Mouse (Mus musculus): ENCODE results near the gene Gm17416.

GRCm38 (mm10) chr2:152569881-152570280 lies 743 bp downstream of the Gm17416 start:
- TF ChIP-seq NRF1 (IDR thresholded peaks at IDR 0.05; ENCODE audit: insufficient read depth, low read depth, low read length, poor library complexity, severe bottlenecking) = no peak
- no peak for TF ChIP-seq RCOR1 (IDR thresholded peaks at IDR 0.05; ENCODE audit: low read depth, low read length)
- TF ChIP-seq CTCF (IDR thresholded peaks at IDR 0.05 in 2 of 3, conservative IDR thresholded peaks at IDR 0.05 in 1 of 3; ENCODE audit: control insufficient read depth in 1 of 3, insufficient read depth in 1 of 3, low read depth in 2 of 3, low read length in 3 of 3, poor library complexity in 1 of 3, severe bottlenecking in 1 of 3) = no peak
- TF ChIP-seq EP300 (IDR thresholded peaks at IDR 0.05; ENCODE audit: low read depth in 1 of 2, low read length in 2 of 2) = no peak
- TF ChIP-seq MAFK (IDR thresholded peaks at IDR 0.05; ENCODE audit: borderline replicate concordance, low read depth, low read length) = no peak
- no peak for TF ChIP-seq POLR2A (IDR thresholded peaks at IDR 0.05; ENCODE audit: control insufficient read depth in 1 of 2, insufficient read depth in 1 of 2, low read depth in 1 of 2, low read length in 2 of 2, poor library complexity in 1 of 2)
- no peak for TF ChIP-seq SMC3 (IDR thresholded peaks at IDR 0.05; ENCODE audit: low read depth, low read length)
- no peak for TF ChIP-seq HCFC1 (IDR thresholded peaks at IDR 0.05; ENCODE audit: low read depth, low read length)
- no peak for TF ChIP-seq USF2 (IDR thresholded peaks at IDR 0.05; ENCODE audit: borderline replicate concordance in 1 of 2, insufficient read depth in 1 of 2, low read depth in 1 of 2, low read length in 2 of 2)

Measured in MEL (cell line).